Mouse (Mus musculus): ENCODE data around the gene Sprn. TPM values are rescaled to one million over a fixed set of nuclear protein-coding genes. Genes with fewer than 3 reads are reported as not detected.
"Not testable (repeated sequence)": the region's sequence is repeated elsewhere in the genome, so short reads cannot be mapped to it uniquely, and the experiment has no call there.

Gene Sprn
- total RNA-seq, 2 experiments from 2014 or later: 1.7 to 2.0 TPM

- no peak for DNase-seq
These were observed 10.1 kb downstream of the Sprn start for GRCm38 (mm10) chr7:140144550-140144949.

GRCm38 (mm10) chr7:140141350-140141749 is 13.3 kb downstream of the Sprn start:
- peak; percentile 81 for DNase-seq

- no peak for DNase-seq
These were observed 16.7 kb downstream of the Sprn start for GRCm38 (mm10) chr7:140138021-140138310.

- DNase-seq: peak; percentile 97
These were observed 17.3 kb downstream of the Sprn start, which contains the start of gene Mtg1 for GRCm38 (mm10) chr7:140137135-140138020. Mtg1 (plus strand) TSS chr7:140137564.

- DNase-seq: peak; percentile 50
These were observed 19.4 kb downstream of the Sprn start for GRCm38 (mm10) chr7:140135106-140135770.

GRCm38 (mm10) chr7:140134033-140134432 is 20.6 kb downstream of the Sprn start:
- DNase-seq: not testable (repeated sequence)

- not testable (repeated sequence) for DNase-seq
These were observed 22.5 kb downstream of the Sprn start for GRCm38 (mm10) chr7:140132184-140132583.

GRCm38 (mm10) chr7:140127911-140128310 is 26.8 kb downstream of the Sprn start:
- no peak for DNase-seq

GRCm38 (mm10) chr7:140126934-140127333 is 27.7 kb downstream of the Sprn start:
- no peak for DNase-seq

GRCm38 (mm10) chr7:140126022-140126350 is 28.7 kb downstream of the Sprn start:
- DNase-seq: no peak

GRCm38 (mm10) chr7:140125278-140126021 is 29.2 kb downstream of the Sprn start:
- DNase-seq: peak; percentile 98

GRCm38 (mm10) chr7:140124382-140124781 is 30.3 kb downstream of the Sprn start:
- DNase-seq: no peak

GRCm38 (mm10) chr7:140122765-140123164 is 31.9 kb downstream of the Sprn start:
- DNase-seq: no peak

- no peak for DNase-seq
These were observed 33.3 kb downstream of the Sprn start for GRCm38 (mm10) chr7:140121338-140121910.

- no peak for DNase-seq
These were observed 34.2 kb downstream of the Sprn start for GRCm38 (mm10) chr7:140120484-140120883.

GRCm38 (mm10) chr7:140116329-140117054 is 38.2 kb downstream of the Sprn start, which contains the start of gene Echs1:
Echs1 (minus strand) TSS chr7:140116476.
- peak; percentile 96 for DNase-seq

GRCm38 (mm10) chr7:140115583-140116328 is 38.9 kb downstream of the Sprn start, which contains the start of gene Paox:
Paox (plus strand) TSS chr7:140115799.
- DNase-seq: peak; percentile 80

GRCm38 (mm10) chr7:140111943-140112342 is 42.7 kb downstream of the Sprn start:
- no peak for DNase-seq

GRCm38 (mm10) chr7:140104009-140104408 is 50.7 kb downstream of the Sprn start:
- DNase-seq: peak; percentile 61

- peak; percentile 95 for DNase-seq
These were observed 52.5 kb downstream of the Sprn start, which contains the start of gene Fuom for GRCm38 (mm10) chr7:140101993-140102860. Fuom (minus strand) TSS chr7:140102441.
